14 mouse cellular contexts compared by ENCODE assay signal in genomic region chr13:46023630-46024041, GRCm38 (mm10). TPM values are rescaled to one million over a fixed set of nuclear protein-coding genes. Genes with fewer than 3 reads are reported as not detected.
DNase-seq lines count a peak whose midpoint lies in the region; ATAC-seq lines count a peak whose summit lies in the region.
"Had no signal": no experiment of that assay in that cellular context is flagged by ENCODE, and none has a peak within 500 bp of the region (broad histone marks: within the 10 kb centered on the region; RNA-seq: fewer than 3 reads in every experiment).

No protein-coding gene starts in this region.

- H3K4me2 ChIP-seq in hindbrain, embryonic 12.5 days (replicated peaks): no peak overlapping the region
- no peak overlapping the region for H3K4me2 ChIP-seq in hindbrain, embryonic 11.5 days (replicated peaks; ENCODE audit: low read depth, low read length)
- no peak overlapping the region for H3K4me2 ChIP-seq in lung, embryonic 16.5 days (ENCODE audit: low read depth, low read length)

- WGBS in hindbrain, embryonic 12.5 days: 33% methylated on average over 5 of the region's 5 CpGs
- 61% methylated on average over 5 of the region's 5 CpGs for WGBS in hindbrain, embryonic 11.5 days
- 43% methylated on average over 5 of the region's 5 CpGs for WGBS in lung, embryonic 16.5 days
- WGBS in limb, embryonic 10.5 days: 89% methylated on average over 5 of the region's 5 CpGs

- no peaks in the 10 kb centered on the region; the same call in 1 of the 2 replicates for H3K27me3 ChIP-seq in hindbrain, embryonic 12.5 days
- no peaks in the 10 kb centered on the region for H3K27me3 ChIP-seq in hindbrain, embryonic 11.5 days (ENCODE audit: control insufficient read depth, insufficient read depth, low read length)
- no peaks in the 10 kb centered on the region for H3K27me3 ChIP-seq in lung, embryonic 16.5 days (ENCODE audit: control insufficient read depth, insufficient read depth, low read depth, low read length)
- no peaks in the 10 kb centered on the region for H3K27me3 ChIP-seq in splenic B cell, adult 2 months (ENCODE audit: control insufficient read depth, insufficient read depth, low read length, poor library complexity, severe bottlenecking)
- no peaks in the 10 kb centered on the region for H3K27me3 ChIP-seq in limb, embryonic 10.5 days (ENCODE audit: low read depth, poor library complexity, severe bottlenecking)

- no peaks in the 10 kb centered on the region for H3K36me3 ChIP-seq in hindbrain, embryonic 12.5 days
- no peaks in the 10 kb centered on the region for H3K36me3 ChIP-seq in hindbrain, embryonic 11.5 days (ENCODE audit: control insufficient read depth, insufficient read depth, low read length)
- H3K36me3 ChIP-seq in lung, embryonic 16.5 days (ENCODE audit: control insufficient read depth, insufficient read depth, low read length): no peaks in the 10 kb centered on the region
- no peaks in the 10 kb centered on the region for H3K36me3 ChIP-seq in splenic B cell, adult 2 months (ENCODE audit: control insufficient read depth, insufficient read depth, low read length, poor library complexity, severe bottlenecking)
- no peaks in the 10 kb centered on the region for H3K36me3 ChIP-seq in limb, embryonic 10.5 days

- no peak for DNase-seq in hindbrain, embryonic 11.5 days (ENCODE audit: low spot score)
- no peak for DNase-seq in lung, postnatal 10 days
- DNase-seq in ZHBTc4 (ENCODE audit: low read depth, low spot score): peak; percentile 64
- DNase-seq in splenic B cell, adult 2 months (ENCODE audit: low read depth, low spot score): peak; percentile 38
- no peak for DNase-seq in limb, embryonic 10.5 days (ENCODE audit: low spot score)
- DNase-seq: cerebellum, postnatal 25 days; heart, adult 2 months; heart, postnatal 14 days; spleen, adult 18-20 months; thymus, adult 2 months had no signal

- no peak overlapping the region for H3K27ac ChIP-seq in hindbrain, embryonic 12.5 days
- no peak overlapping the region for H3K27ac ChIP-seq in hindbrain, embryonic 11.5 days (ENCODE audit: low read depth, low read length)
- H3K27ac ChIP-seq in lung, embryonic 16.5 days (ENCODE audit: low read length): peak overlapping the region; percentile 66
- H3K27ac ChIP-seq in limb, embryonic 10.5 days: no peak overlapping the region
- H3K27ac ChIP-seq: heart, adult 2 months; left cerebral cortex, adult 2 months had no signal

- no peak overlapping the region for H3K9ac ChIP-seq in hindbrain, embryonic 12.5 days
- no peak overlapping the region for H3K9ac ChIP-seq in hindbrain, embryonic 11.5 days (ENCODE audit: low read depth, low read length)
- H3K9ac ChIP-seq in lung, embryonic 16.5 days (ENCODE audit: low read length): no peak overlapping the region

- H3K4me3 ChIP-seq in hindbrain, embryonic 12.5 days: no peak overlapping the region
- no peak overlapping the region for H3K4me3 ChIP-seq in hindbrain, embryonic 11.5 days (ENCODE audit: low read depth, low read length)
- no peak overlapping the region for H3K4me3 ChIP-seq in lung, embryonic 16.5 days (ENCODE audit: low read length)
- H3K4me3 ChIP-seq in limb, embryonic 10.5 days: no peak overlapping the region
- H3K4me3 ChIP-seq: heart, adult 2 months; left cerebral cortex, adult 2 months had no signal

- H3K4me1 ChIP-seq in hindbrain, embryonic 12.5 days: peaks cover 21% of the 10 kb centered on the region
- H3K4me1 ChIP-seq in hindbrain, embryonic 11.5 days (replicated peaks; ENCODE audit: control insufficient read depth, insufficient read depth, low read length): peaks cover 2% of the 10 kb centered on the region
- H3K4me1 ChIP-seq in lung, embryonic 16.5 days (replicated peaks; ENCODE audit: control insufficient read depth, insufficient read depth, low read length): peaks cover 26% of the 10 kb centered on the region
- peaks cover 25% of the 10 kb centered on the region for H3K4me1 ChIP-seq in limb, embryonic 10.5 days

- ATAC-seq in hindbrain, embryonic 12.5 days (ENCODE audit: low FRiP score): 0 out of 2 replicates have a peak, but pooled peaks have one; percentile 43
- no peak for ATAC-seq in hindbrain, embryonic 11.5 days (ENCODE audit: low FRiP score)
- ATAC-seq in lung, embryonic 16.5 days (ENCODE audit: low read depth): peak; percentile 74
- ATAC-seq: intestine, postnatal 0 days had no signal

- H3K9me3 ChIP-seq in hindbrain, embryonic 12.5 days (replicated peaks): no peaks in the 10 kb centered on the region
- no peaks in the 10 kb centered on the region for H3K9me3 ChIP-seq in hindbrain, embryonic 11.5 days (ENCODE audit: control insufficient read depth, low read length)
- H3K9me3 ChIP-seq in lung, embryonic 16.5 days (ENCODE audit: control insufficient read depth, low read length): 0 out of 2 replicates have a peak, but pooled peaks cover 2% of the 10 kb centered on the region
- no peaks in the 10 kb centered on the region for H3K9me3 ChIP-seq in limb, embryonic 10.5 days (replicated peaks)

RNA-seq across cellular contexts. Expression of gene Atxn1, which starts 58.8 kb away (rescaled TPM):
- 5.0 TPM in 2 replicates for polyA plus RNA-seq in hindbrain, embryonic 12.5 days (2016; fragmentation: Nextera tagmentation; extraction: Ambion mirVana)
- 1.5 and 3.2 TPM in 2 replicates for polyA plus RNA-seq in hindbrain, embryonic 11.5 days (2014; fragmentation: Nextera tagmentation; extraction: Ambion mirVana)
- polyA plus RNA-seq in lung, embryonic 16.5 days (2015; fragmentation: Nextera tagmentation; extraction: Ambion mirVana): 8.3 and 9.8 TPM in 2 replicates
- polyA plus RNA-seq in limb, embryonic 10.5 days (2016; fragmentation: Nextera tagmentation; extraction: Ambion mirVana): 1.0 and 1.4 TPM in 2 replicates

Comparison
In these comparisons a context has a peak if more than half of its experiments do, and no peak if none do; other contexts are left out.
1. DNase-seq: peak in ZHBTc4 (single experiment) and splenic B cell, adult 2 months (single experiment); none in hindbrain, embryonic 11.5 days (single experiment), lung, postnatal 10 days (single experiment) and limb, embryonic 10.5 days (single experiment).